In genomic region chr5:14195172-14195819, GRCm38 (mm10) we compare ENCODE assay signal across 11 mouse cellular contexts.
DNase-seq lines count a peak whose midpoint lies in the region; ATAC-seq lines count a peak whose summit lies in the region.
"Had no signal": no experiment of that assay in that cellular context is flagged by ENCODE, and none has a peak within 500 bp of the region (broad histone marks: within the 10 kb centered on the region; RNA-seq: fewer than 3 reads in every experiment).

No protein-coding gene starts in this region.

- peak; percentile 93 for ATAC-seq in midbrain, embryonic 16.5 days
- no peak for ATAC-seq in liver, embryonic 11.5 days (replicated peaks; ENCODE audit: low FRiP score)
- ATAC-seq: Patski had no signal

- H3K4me3 ChIP-seq in midbrain, embryonic 16.5 days (ENCODE audit: low read depth, low read length): no peak overlapping the region
- H3K4me3 ChIP-seq in liver, embryonic 11.5 days (ENCODE audit: low read depth, low read length): no peak overlapping the region
- H3K4me3 ChIP-seq: limb, embryonic 12.5 days had no signal

- H3K27me3 ChIP-seq in midbrain, embryonic 16.5 days (ENCODE audit: control insufficient read depth, insufficient read depth, low read depth, low read length): no peaks in the 10 kb centered on the region
- H3K27me3 ChIP-seq in liver, embryonic 11.5 days (replicated peaks; ENCODE audit: control insufficient read depth, insufficient read depth, low read length): no peaks in the 10 kb centered on the region
- H3K27me3 ChIP-seq: limb, embryonic 12.5 days; Patski had no signal

- no peak overlapping the region for H3K27ac ChIP-seq in midbrain, embryonic 16.5 days (ENCODE audit: low read length)
- no peak overlapping the region for H3K27ac ChIP-seq in liver, embryonic 11.5 days (ENCODE audit: low read depth, low read length)
- H3K27ac ChIP-seq: limb, embryonic 12.5 days had no signal

- H3K9ac ChIP-seq in midbrain, embryonic 16.5 days (ENCODE audit: low read depth, low read length): no peak overlapping the region; the same call in 1 of the 2 replicates
- no peak overlapping the region for H3K9ac ChIP-seq in liver, embryonic 11.5 days (ENCODE audit: low read depth, low read length)
- H3K9ac ChIP-seq: limb, embryonic 12.5 days had no signal

- H3K4me1 ChIP-seq in midbrain, embryonic 16.5 days (ENCODE audit: control insufficient read depth, insufficient read depth, low read length): peaks cover 3% of the 10 kb centered on the region; the same call in 1 of the 2 replicates
- no peaks in the 10 kb centered on the region for H3K4me1 ChIP-seq in liver, embryonic 11.5 days (replicated peaks; ENCODE audit: control insufficient read depth, insufficient read depth, low read length)
- H3K4me1 ChIP-seq: limb, embryonic 12.5 days had no signal

- H3K9me3 ChIP-seq in midbrain, embryonic 16.5 days (replicated peaks; ENCODE audit: control insufficient read depth, low read length, poor library complexity, severe bottlenecking): no peaks in the 10 kb centered on the region
- no peaks in the 10 kb centered on the region for H3K9me3 ChIP-seq in liver, embryonic 11.5 days (ENCODE audit: control insufficient read depth, low read length)
- H3K9me3 ChIP-seq: limb, embryonic 12.5 days had no signal

- peak; percentile 1 for DNase-seq in cerebellum, adult 11 months
- DNase-seq in cerebellum, postnatal 4 days (ENCODE audit: low spot score in 2 of 2): no peak
- DNase-seq in right cerebral cortex, postnatal 10 days (ENCODE audit: low spot score in 2 of 2): peak; percentile 21 to 38
- no peak for DNase-seq in right cerebral cortex, postnatal 14 days
- DNase-seq in heart, postnatal 10 days: no peak
- no peak for DNase-seq in liver, embryonic 11.5 days (ENCODE audit: low spot score)
- DNase-seq in urinary bladder, adult 2 months (ENCODE audit: low spot score): no peak
- DNase-seq: thymus, postnatal 25 days had no signal

- H3K4me2 ChIP-seq in midbrain, embryonic 16.5 days (ENCODE audit: low read length): peak overlapping the region; percentile 23; the same call in 1 of the 2 replicates
- no peak overlapping the region for H3K4me2 ChIP-seq in liver, embryonic 11.5 days
- H3K4me2 ChIP-seq: limb, embryonic 12.5 days had no signal

- 19% methylated on average over 6 of the region's 6 CpGs for WGBS in midbrain, embryonic 16.5 days
- 79% methylated on average over 6 of the region's 6 CpGs for WGBS in liver, embryonic 11.5 days

- H3K36me3 ChIP-seq in midbrain, embryonic 16.5 days (ENCODE audit: control insufficient read depth, insufficient read depth, low read length): no peaks in the 10 kb centered on the region
- no peaks in the 10 kb centered on the region for H3K36me3 ChIP-seq in liver, embryonic 11.5 days (ENCODE audit: control insufficient read depth, insufficient read depth, low read length)
- H3K36me3 ChIP-seq: limb, embryonic 12.5 days had no signal

- intact Hi-C loops in heart, postnatal 10 days (cut with DNase I): no loop called here

Comparison
In these comparisons a context has a peak if more than half of its experiments do, and no peak if none do; other contexts are left out.
1. DNase-seq: peak in cerebellum, adult 11 months (single experiment) and right cerebral cortex, postnatal 10 days (2 of 2); none in cerebellum, postnatal 4 days (0 of 2), right cerebral cortex, postnatal 14 days (single experiment), heart, postnatal 10 days (0 of 2), liver, embryonic 11.5 days (single experiment) and urinary bladder, adult 2 months (single experiment).